Mouse (Mus musculus) embryonic fibroblast, embryonic 13.5 days (primary cell): ENCODE measurements around the gene Prune2. TPM values are rescaled to one million over a fixed set of nuclear protein-coding genes. Genes with fewer than 3 reads are reported as not detected.

Source experiments
- H3K27ac ChIP-seq: 2 replicates; pipeline ENCODE4 v1.5.1; 2012; ENCODE audit warnings: low read length, control low read depth, inconsistent platforms; ENCODE audit not compliant: insufficient read depth
- H3K4me1 ChIP-seq: 2 replicates; pipeline ENCODE4 v1.6.1; 2011; ENCODE audit warnings: low read length; ENCODE audit not compliant: control insufficient read depth, insufficient read depth
- H3K4me3 ChIP-seq: 2 replicates; pipeline ENCODE4 v1.5.1; 2011; ENCODE audit warnings: mild to moderate bottlenecking, control low read depth, low read length; ENCODE audit not compliant: insufficient read depth
- CTCF ChIP-seq: IDR thresholded peaks from 2 replicates; pipeline ENCODE4 v1.5.1; 2011; ENCODE audit warnings: mild to moderate bottlenecking, control low read depth, low read length, moderate library complexity, borderline replicate concordance; ENCODE audit not compliant: insufficient read depth
- POLR2A ChIP-seq: IDR thresholded peaks from 2 replicates; pipeline ENCODE4 v1.6.1; 2011; ENCODE audit warnings: low read depth, mild to moderate bottlenecking, control low read depth, low read length, moderate library complexity
- polyA plus RNA-seq: library from polyadenylated mRNA; stranded (reverse); fragments of >200 nt; gene quantifications from 2 replicates; pipeline ENCODE4 v1.2.4, GENCODE M21; 2011; ENCODE audit warnings: low read depth; ENCODE audit not compliant: missing spikeins, insufficient read length

Prune2 gene
- polyA plus RNA-seq, 1 experiment, result 7.8 TPM

- Histone ChIP-seq H3K27ac (no peak overlapping the region), H3K4me1 (no peaks in the 10 kb centered on the region), H3K4me3 (no peak overlapping the region)
- TF ChIP-seq CTCF, result no peak
- TF ChIP-seq POLR2A, result no peak
These were observed 104.2 kb downstream of the Prune2 start for GRCm38 (mm10) chr19:17060106-17060505.

DNA sequence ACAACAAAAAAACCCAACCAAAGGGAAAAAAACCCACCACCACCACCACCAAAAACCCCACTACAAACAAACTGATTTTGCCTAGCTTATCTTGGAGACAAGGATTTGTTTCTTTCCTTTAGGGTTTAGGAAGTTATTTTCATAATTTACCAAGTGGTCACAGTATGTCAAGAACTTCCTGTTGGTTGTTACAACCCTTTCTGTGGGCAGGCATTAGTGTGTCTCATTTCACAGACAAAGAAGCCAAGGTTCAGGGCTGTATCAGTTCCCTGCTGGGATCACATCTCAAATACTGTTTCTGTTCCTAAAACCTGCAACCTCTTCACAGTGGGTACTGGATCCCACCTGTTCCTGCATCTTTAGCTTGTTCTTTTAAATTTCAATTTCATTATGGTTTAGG lies 108.5 kb downstream of the Prune2 start:
- H3K4me3 ChIP-seq, result no peak overlapping the region
- no peak for TF ChIP-seq POLR2A
- TF ChIP-seq CTCF, result no peak
- H3K4me1 ChIP-seq, result no peaks in the 10 kb centered on the region
- no peak overlapping the region for H3K27ac ChIP-seq

GRCm38 (mm10) chr19:17069067-17069466 lies 113.1 kb downstream of the Prune2 start:
- no peak overlapping the region for H3K4me3 ChIP-seq
- no peak overlapping the region for H3K27ac ChIP-seq
- no peaks in the 10 kb centered on the region for H3K4me1 ChIP-seq
- TF ChIP-seq POLR2A, result no peak
- TF ChIP-seq CTCF, result no peak

DNA sequence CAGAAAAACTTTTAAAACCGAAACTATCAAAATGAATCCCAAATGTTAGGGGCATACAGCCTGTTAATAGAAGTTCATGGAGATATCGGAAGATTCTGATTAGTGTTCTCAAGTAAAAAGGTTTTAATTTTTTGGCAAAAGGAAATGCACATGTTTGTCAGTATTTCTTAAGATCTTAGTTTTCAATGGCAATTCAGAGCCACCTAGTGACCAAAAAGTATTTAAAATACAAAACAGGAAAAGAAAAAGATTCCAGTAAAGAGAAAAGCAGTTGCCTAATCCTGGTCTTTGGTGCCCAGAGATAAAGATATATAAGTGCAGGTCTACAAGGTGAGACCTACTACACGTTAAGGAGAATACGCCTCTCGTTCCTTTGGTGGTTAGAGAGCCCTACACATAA lies 115.3 kb downstream of the Prune2 start:
- Histone ChIP-seq H3K4me3 (no peak overlapping the region), H3K4me1 (no peaks in the 10 kb centered on the region), H3K27ac (no peak overlapping the region)
- TF ChIP-seq CTCF (no peak), POLR2A (no peak)

DNA sequence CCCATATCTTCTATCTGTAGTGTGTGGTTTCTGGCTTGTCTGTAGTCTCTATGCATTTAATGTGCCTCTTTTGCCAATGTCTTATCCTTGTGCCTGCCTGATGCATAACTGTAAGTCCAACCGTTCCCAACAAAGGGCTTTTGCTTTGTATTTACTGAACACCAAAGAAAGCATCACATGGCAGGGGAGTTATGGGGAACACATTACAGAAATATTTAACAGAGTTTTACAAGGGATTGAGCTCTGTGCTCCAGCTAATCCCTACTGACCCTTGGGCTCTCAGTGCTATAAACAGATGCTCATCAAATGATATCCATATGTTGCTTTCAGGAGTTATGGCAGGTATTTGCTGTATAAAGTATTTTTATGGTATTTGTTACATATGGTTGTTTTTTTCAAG lies 116.3 kb downstream of the Prune2 start:
- Histone ChIP-seq H3K4me3 (no peak overlapping the region), H3K4me1 (no peaks in the 10 kb centered on the region), H3K27ac (no peak overlapping the region)
- TF ChIP-seq CTCF, result no peak
- TF ChIP-seq POLR2A, result no peak

DNA sequence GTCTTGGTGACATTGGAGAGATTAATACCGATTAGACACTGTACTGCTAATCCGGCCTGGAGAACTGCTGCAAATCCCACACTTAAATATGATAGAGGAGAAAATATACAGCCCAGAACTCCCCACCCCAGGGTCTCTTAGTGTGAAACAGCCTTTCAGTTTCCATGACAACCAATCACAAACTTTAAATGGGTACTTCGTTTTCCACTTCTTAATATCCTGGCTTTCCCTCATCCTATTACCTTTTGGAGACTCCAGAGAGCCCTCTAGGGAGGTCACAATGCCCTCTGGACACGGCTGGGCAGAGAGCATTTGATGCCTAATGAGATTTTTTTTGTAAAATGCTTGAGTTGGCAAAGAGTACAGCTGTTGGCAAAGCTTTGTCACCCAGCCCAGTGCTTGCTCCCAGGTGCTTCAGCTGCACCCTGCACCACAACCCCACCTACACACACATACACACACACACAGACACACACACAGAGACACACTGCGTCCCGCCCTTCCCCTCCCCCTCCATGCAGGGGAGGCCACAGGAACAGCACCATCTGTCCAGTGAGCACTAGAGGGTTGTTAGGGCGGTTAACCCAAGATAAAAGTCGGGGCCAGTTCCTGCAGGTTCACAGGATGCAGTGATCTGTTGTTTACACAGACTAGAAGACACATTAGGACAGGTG lies 122.9 kb downstream of the Prune2 start:
- TF ChIP-seq POLR2A (no peak), CTCF (no peak)
- no peak overlapping the region for H3K4me3 ChIP-seq
- no peak overlapping the region for H3K27ac ChIP-seq
- no peaks in the 10 kb centered on the region for H3K4me1 ChIP-seq

DNA sequence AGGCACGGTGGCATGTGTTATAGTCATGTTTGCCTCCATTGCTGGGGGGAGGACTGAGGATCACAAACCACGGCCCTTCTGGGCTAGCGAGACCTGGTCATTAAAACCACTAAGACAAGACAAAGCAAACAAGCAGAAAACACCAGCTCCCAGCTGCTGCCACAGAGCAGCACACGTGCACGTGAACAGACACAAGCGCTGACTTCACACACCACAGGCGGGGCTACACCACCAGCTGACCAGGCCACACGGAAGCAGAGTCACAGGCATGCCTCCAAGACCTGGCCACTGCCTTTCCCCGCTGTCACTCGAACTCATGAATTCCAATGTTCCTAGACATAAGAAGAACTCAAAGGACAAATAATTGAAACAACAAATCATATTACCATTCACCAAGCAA lies 125.5 kb downstream of the Prune2 start:
- no peak overlapping the region for H3K27ac ChIP-seq
- TF ChIP-seq CTCF (no peak), POLR2A (no peak)
- H3K4me3 ChIP-seq, result no peak overlapping the region
- no peaks in the 10 kb centered on the region for H3K4me1 ChIP-seq

- Histone ChIP-seq H3K4me3 (no peak overlapping the region), H3K27ac (no peak overlapping the region), H3K4me1 (no peaks in the 10 kb centered on the region)
- TF ChIP-seq POLR2A, result no peak
- no peak for TF ChIP-seq CTCF
These were observed 138.1 kb downstream of the Prune2 start for GRCm38 (mm10) chr19:17094067-17094466.

- Histone ChIP-seq H3K4me1 (no peaks in the 10 kb centered on the region), H3K27ac (no peak overlapping the region), H3K4me3 (no peak overlapping the region)
- no peak for TF ChIP-seq CTCF
- TF ChIP-seq POLR2A, result no peak
These were observed 140.4 kb downstream of the Prune2 start for GRCm38 (mm10) chr19:17096338-17096737.

GRCm38 (mm10) chr19:17097210-17097609 lies 141.3 kb downstream of the Prune2 start:
- Histone ChIP-seq H3K4me3 (no peak overlapping the region), H3K4me1 (no peaks in the 10 kb centered on the region), H3K27ac (no peak overlapping the region)
- TF ChIP-seq CTCF (no peak), POLR2A (no peak)

GRCm38 (mm10) chr19:17108782-17109181 lies 152.9 kb downstream of the Prune2 start:
- no peak overlapping the region for H3K4me3 ChIP-seq
- H3K27ac ChIP-seq, result no peak overlapping the region
- peaks cover 4% of the 10 kb centered on the region; the same call in 1 of the 2 replicates for H3K4me1 ChIP-seq
- TF ChIP-seq CTCF (no peak), POLR2A (no peak)
